In the genomic region with DNA sequence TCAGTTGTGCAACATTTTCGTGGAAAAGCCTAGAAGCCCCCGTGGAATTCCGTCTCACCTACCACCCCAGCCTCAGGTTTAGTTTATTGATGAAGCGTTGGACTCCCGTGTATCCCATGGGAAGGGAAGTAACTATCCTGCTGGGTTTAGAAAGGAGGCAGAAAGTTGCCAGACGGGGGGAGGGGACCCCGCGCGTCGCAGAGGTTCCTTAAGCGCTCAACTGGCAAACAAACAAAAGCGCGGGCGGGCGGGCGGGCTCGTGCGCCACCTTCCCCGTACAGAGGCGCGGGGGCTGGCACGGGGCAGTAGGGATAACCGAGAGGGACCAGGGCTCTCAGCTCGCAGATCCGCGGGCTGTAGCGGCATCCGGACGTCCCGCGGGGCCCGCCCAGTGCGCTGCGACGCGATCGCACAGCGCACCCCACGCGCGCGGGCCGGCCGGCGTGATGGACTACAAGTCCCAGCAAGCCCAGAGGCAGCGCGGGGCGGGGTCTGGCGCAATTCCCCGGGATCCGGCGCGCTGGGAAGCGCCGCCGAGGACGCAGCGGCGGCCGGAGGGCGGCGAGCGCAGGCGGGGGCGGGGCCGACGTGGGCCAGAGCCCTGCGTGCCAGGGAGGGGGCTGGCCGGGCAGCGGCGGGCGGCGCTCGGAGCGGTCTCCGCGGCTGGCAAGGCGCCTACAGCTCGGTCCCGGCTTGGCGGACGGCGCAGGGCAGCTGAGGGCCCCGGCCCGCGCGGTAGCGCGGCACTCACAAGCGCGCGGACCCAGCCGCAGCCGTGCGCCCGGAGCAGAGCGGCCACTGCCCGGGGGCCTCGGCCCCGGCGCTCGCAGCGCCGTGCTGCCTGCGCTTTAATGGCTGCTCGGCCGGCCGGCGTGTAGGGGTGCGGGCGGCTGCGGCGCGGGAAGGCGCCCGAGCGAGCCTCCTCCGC, we compare ENCODE assay signal across 8 mouse cellular contexts. TPM values are rescaled to one million over a fixed set of nuclear protein-coding genes. Genes with fewer than 3 reads are reported as not detected.
DNase-seq lines count a peak whose midpoint lies in the region.

A gene (plus strand): TSS at position 611 of the 928 bp plus-strand sequence.

- intact Hi-C loops in gastrocnemius, postnatal 14 days (cut with DNase I; ENCODE audit: low total_unique reads): loop anchor here (5.0 kb wide), 1 partner anchor 68 kb away; no protein-coding TSS in a partner anchor

- peaks cover 12% of the 10 kb centered on the region for H3K4me1 ChIP-seq in megakaryocyte, embryonic 14.5 days

- H3K4me3 ChIP-seq in megakaryocyte, embryonic 14.5 days (replicated peaks): peak within 1 kb of the TSS; percentile 92

- no peaks in the 10 kb centered on the region for H3K36me3 ChIP-seq in megakaryocyte, embryonic 14.5 days (replicated peaks; ENCODE audit: low read length)

- H3K27me3 ChIP-seq in megakaryocyte, embryonic 14.5 days (replicated peaks): peaks cover 66% of the 10 kb centered on the region

- peaks cover 25% of the 10 kb centered on the region for H3K9me3 ChIP-seq in megakaryocyte, embryonic 14.5 days

- DNase-seq in adrenal gland, adult 18-20 months (ENCODE audit: low spot score in 2 of 2): peak; percentile 96
- DNase-seq in embryo, embryonic 10.5 days (ENCODE audit: low spot score): peak; percentile 94
- DNase-seq in gastrocnemius, postnatal 14 days: peak; percentile 95
- DNase-seq in induced T-regulatory cell, adult 2 months (ENCODE audit: low read depth): peak; percentile 14
- DNase-seq in left cerebral cortex, adult 9 months (ENCODE audit: low spot score in 2 of 2): peak; percentile 86 to 95
- peak; percentile 94 for DNase-seq in right cerebral cortex, postnatal 14 days
- peak; percentile 93 for DNase-seq in urinary bladder, postnatal 25 days (ENCODE audit: low spot score)

RNA-seq across cellular contexts. Expression of the gene that starts here (rescaled TPM):
- 10 to 100 TPM; 44.7 to 59.1 TPM for total RNA-seq in adrenal gland, adult 18-20 months (2021)
- total RNA-seq in gastrocnemius, postnatal 14 days (2021): 10 to 100 TPM; 28.3 to 32.3 TPM
- 0.88 and 3.4 TPM in 2 replicates for polyA plus RNA-seq in megakaryocyte, embryonic 14.5 days (2012; ENCODE audit: insufficient read depth, low replicate concordance)

Comparison
In these comparisons a context has a peak if more than half of its experiments do, and no peak if none do; other contexts are left out.
1. Peak in every context shown above with its lines: DNase-seq and H3K4me3 ChIP-seq.
2. DNase-seq: peak in every context shown above with its lines; median percentile 96 in adrenal gland, adult 18-20 months; 95 in gastrocnemius, postnatal 14 days; 94 in embryo, embryonic 10.5 days; 94 in right cerebral cortex, postnatal 14 days; 93 in urinary bladder, postnatal 25 days; 90 in left cerebral cortex, adult 9 months; 14 in induced T-regulatory cell, adult 2 months.